In the genomic region with DNA sequence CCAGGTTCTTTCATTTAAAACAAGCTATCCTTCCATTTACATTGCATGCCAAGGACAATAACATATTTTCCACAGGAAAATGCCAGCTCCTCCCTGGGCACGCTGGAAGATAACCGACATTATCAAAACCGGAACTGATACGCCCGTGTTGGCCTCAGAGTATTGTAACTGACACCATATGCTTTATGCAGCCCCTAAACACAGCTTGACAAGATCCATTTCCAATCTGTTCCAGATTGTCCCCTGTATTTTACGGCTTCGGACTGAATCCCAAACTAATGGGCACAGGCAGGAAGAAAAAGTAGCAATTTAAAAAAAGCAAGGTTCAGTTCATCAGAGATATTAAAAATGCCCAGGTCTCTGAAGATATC, we compare ENCODE assay signal across 11 mouse cellular contexts.
DNase-seq lines count a peak whose midpoint lies in the region; ATAC-seq lines count a peak whose summit lies in the region.
"Had no signal": no experiment of that assay in that cellular context is flagged by ENCODE, and none has a peak within 500 bp of the region (broad histone marks: within the 10 kb centered on the region; RNA-seq: fewer than 3 reads in every experiment).

No protein-coding gene starts in this region.

- no peaks in the 10 kb centered on the region for H3K36me3 ChIP-seq in heart, embryonic 15.5 days
- no peaks in the 10 kb centered on the region for H3K36me3 ChIP-seq in midbrain, embryonic 16.5 days (ENCODE audit: control insufficient read depth, insufficient read depth, low read length)
- H3K36me3 ChIP-seq in midbrain, embryonic 13.5 days, result no peaks in the 10 kb centered on the region
- H3K36me3 ChIP-seq in limb, embryonic 12.5 days, result no peaks in the 10 kb centered on the region
- no peaks in the 10 kb centered on the region for H3K36me3 ChIP-seq in liver, embryonic 11.5 days (ENCODE audit: control insufficient read depth, insufficient read depth, low read length)

- no peaks in the 10 kb centered on the region; the same call in 1 of the 2 replicates for H3K4me1 ChIP-seq in heart, embryonic 15.5 days (replicated peaks)
- H3K4me1 ChIP-seq in midbrain, embryonic 16.5 days (ENCODE audit: control insufficient read depth, insufficient read depth, low read length), result 0 out of 2 replicates have a peak, but pooled peaks cover 2% of the 10 kb centered on the region
- no peaks in the 10 kb centered on the region for H3K4me1 ChIP-seq in midbrain, embryonic 13.5 days (replicated peaks)
- H3K4me1 ChIP-seq in limb, embryonic 12.5 days (replicated peaks), result peaks cover 36% of the 10 kb centered on the region
- no peaks in the 10 kb centered on the region for H3K4me1 ChIP-seq in liver, embryonic 11.5 days (replicated peaks; ENCODE audit: control insufficient read depth, insufficient read depth, low read length)

- WGBS in heart, embryonic 15.5 days, result 44% methylated on average over 7 of the region's 7 CpGs
- 68% methylated on average over 7 of the region's 7 CpGs for WGBS in midbrain, embryonic 16.5 days
- 75% methylated on average over 7 of the region's 7 CpGs for WGBS in midbrain, embryonic 13.5 days
- 19% methylated on average over 7 of the region's 7 CpGs for WGBS in limb, embryonic 12.5 days
- WGBS in liver, embryonic 11.5 days, result 68% methylated on average over 7 of the region's 7 CpGs

- H3K9me3 ChIP-seq in heart, embryonic 15.5 days (replicated peaks), result no peaks in the 10 kb centered on the region
- H3K9me3 ChIP-seq in midbrain, embryonic 16.5 days (replicated peaks; ENCODE audit: control insufficient read depth, low read length, poor library complexity, severe bottlenecking), result no peaks in the 10 kb centered on the region
- no peaks in the 10 kb centered on the region for H3K9me3 ChIP-seq in midbrain, embryonic 13.5 days
- H3K9me3 ChIP-seq in limb, embryonic 12.5 days, result no peaks in the 10 kb centered on the region
- no peaks in the 10 kb centered on the region for H3K9me3 ChIP-seq in liver, embryonic 11.5 days (ENCODE audit: control insufficient read depth, low read length)

- no peak overlapping the region for H3K4me3 ChIP-seq in heart, embryonic 15.5 days
- no peak overlapping the region for H3K4me3 ChIP-seq in midbrain, embryonic 16.5 days (ENCODE audit: low read depth, low read length)
- H3K4me3 ChIP-seq in midbrain, embryonic 13.5 days (replicated peaks), result no peak overlapping the region
- H3K4me3 ChIP-seq in limb, embryonic 12.5 days (replicated peaks), result no peak overlapping the region
- no peak overlapping the region for H3K4me3 ChIP-seq in liver, embryonic 11.5 days (ENCODE audit: low read depth, low read length)
- H3K4me3 ChIP-seq: myocyte had no signal

- no peaks in the 10 kb centered on the region for H3K27me3 ChIP-seq in heart, embryonic 15.5 days
- H3K27me3 ChIP-seq in midbrain, embryonic 16.5 days (ENCODE audit: control insufficient read depth, insufficient read depth, low read depth, low read length), result no peaks in the 10 kb centered on the region
- no peaks in the 10 kb centered on the region for H3K27me3 ChIP-seq in midbrain, embryonic 13.5 days
- H3K27me3 ChIP-seq in limb, embryonic 12.5 days, result no peaks in the 10 kb centered on the region
- H3K27me3 ChIP-seq in liver, embryonic 11.5 days (replicated peaks; ENCODE audit: control insufficient read depth, insufficient read depth, low read length), result no peaks in the 10 kb centered on the region

- no peak for DNase-seq in heart, adult 11 months
- no peak for DNase-seq in liver, embryonic 11.5 days (ENCODE audit: low spot score)
- no peak for DNase-seq in adrenal gland, adult 8-10 months
- DNase-seq: kidney, adult 18-20 months; lung, adult 18-20 months; right cerebral cortex, postnatal 14 days had no signal

- no peak overlapping the region for H3K9ac ChIP-seq in heart, embryonic 15.5 days
- no peak overlapping the region for H3K9ac ChIP-seq in midbrain, embryonic 16.5 days (ENCODE audit: low read depth, low read length)
- H3K9ac ChIP-seq in midbrain, embryonic 13.5 days (replicated peaks), result no peak overlapping the region
- no peak overlapping the region for H3K9ac ChIP-seq in limb, embryonic 12.5 days (replicated peaks)
- no peak overlapping the region for H3K9ac ChIP-seq in liver, embryonic 11.5 days (ENCODE audit: low read depth, low read length)

- ATAC-seq in heart, embryonic 15.5 days (replicated peaks; ENCODE audit: insufficient number of reproducible peaks, insufficient read depth, low FRiP score, low read depth), result no peak
- peak; percentile 72 for ATAC-seq in midbrain, embryonic 16.5 days
- no peak for ATAC-seq in midbrain, embryonic 13.5 days
- no peak for ATAC-seq in limb, embryonic 12.5 days (ENCODE audit: insufficient number of reproducible peaks, insufficient read depth, low FRiP score, low TSS enrichment, low read depth)
- no peak for ATAC-seq in liver, embryonic 11.5 days (replicated peaks; ENCODE audit: low FRiP score)

- H3K4me2 ChIP-seq in heart, embryonic 15.5 days, result peak overlapping the region; percentile 26
- H3K4me2 ChIP-seq in midbrain, embryonic 16.5 days (ENCODE audit: low read length), result peak overlapping the region; percentile 25; the same call in 1 of the 2 replicates
- no peak overlapping the region for H3K4me2 ChIP-seq in midbrain, embryonic 13.5 days (replicated peaks)
- H3K4me2 ChIP-seq in limb, embryonic 12.5 days, result peak overlapping the region; percentile 14; the same call in 1 of the 2 replicates
- no peak overlapping the region for H3K4me2 ChIP-seq in liver, embryonic 11.5 days

- no peak overlapping the region for H3K27ac ChIP-seq in heart, embryonic 15.5 days
- no peak overlapping the region for H3K27ac ChIP-seq in midbrain, embryonic 16.5 days (ENCODE audit: low read length)
- H3K27ac ChIP-seq in midbrain, embryonic 13.5 days, result no peak overlapping the region
- no peak overlapping the region for H3K27ac ChIP-seq in limb, embryonic 12.5 days
- no peak overlapping the region for H3K27ac ChIP-seq in liver, embryonic 11.5 days (ENCODE audit: low read depth, low read length)

Comparison
In these comparisons a context has a peak if more than half of its experiments do, and no peak if none do; other contexts are left out.
1. H3K4me2 ChIP-seq: peak in heart, embryonic 15.5 days (single experiment), midbrain, embryonic 16.5 days (single experiment) and limb, embryonic 12.5 days (single experiment); none in midbrain, embryonic 13.5 days (single experiment) and liver, embryonic 11.5 days (single experiment).